Mouse (Mus musculus) ES-Bruce4 (cell line): Measurements from ENCODE around the gene Bco1.

Experiments used
- CTCF ChIP-seq: IDR thresholded peaks from one replicate; pipeline ENCODE4 v1.8.1; 2011; ENCODE audit warnings: low read depth, low read length
- EP300 ChIP-seq: IDR thresholded peaks from 2 replicates; pipeline ENCODE4 v1.6.1; 2011; ENCODE audit warnings: low read depth, low read length; ENCODE audit not compliant: insufficient read depth
- POLR2A ChIP-seq: IDR thresholded peaks from one replicate; pipeline ENCODE4 v1.8.1; 2011; ENCODE audit warnings: low read length; ENCODE audit not compliant: insufficient read depth

DNA sequence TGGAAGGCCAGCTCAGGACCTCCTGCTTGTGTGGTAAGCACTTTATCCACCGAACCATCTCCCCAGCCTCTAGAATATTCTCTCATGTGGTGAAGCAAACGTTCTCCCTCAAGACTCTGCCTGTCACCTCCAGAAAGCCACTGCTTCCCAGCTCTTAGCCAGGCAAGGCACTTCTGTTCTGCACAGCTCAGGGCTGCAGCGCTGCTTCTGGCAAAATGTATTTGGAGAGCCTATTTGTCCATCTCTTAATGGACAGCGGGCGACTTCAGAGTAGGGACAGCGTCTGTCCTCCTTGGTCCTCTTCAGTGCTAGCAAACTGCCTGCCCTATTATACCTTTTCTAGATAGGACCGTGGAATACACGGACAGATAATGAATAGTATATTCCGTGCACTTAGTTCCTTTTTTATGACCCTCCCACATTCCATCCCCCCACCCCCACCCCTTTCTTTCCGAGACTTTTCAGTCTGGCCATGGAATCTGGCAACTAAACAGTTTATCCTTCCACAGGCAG, 1.5 kb downstream of the Bco1 start:
- TF ChIP-seq CTCF (no peak), POLR2A (no peak), EP300 (no peak)
